ENCODE assay signal across 9 mouse cellular contexts in genomic region chr14:75366741-75367140, GRCm38 (mm10).
DNase-seq lines count a peak whose midpoint lies in the region; ATAC-seq and TF ChIP-seq lines count a peak whose summit lies in the region.
"Had no signal": no experiment of that assay in that cellular context is flagged by ENCODE, and none has a peak within 500 bp of the region (broad histone marks: within the 10 kb centered on the region; RNA-seq: fewer than 3 reads in every experiment).

No protein-coding gene starts in this region.

- CTCF ChIA-PET in Patski (lab: Charles Lee), result no interaction called here

- no peaks in the 10 kb centered on the region for H3K27me3 ChIP-seq in Patski
- H3K27me3 ChIP-seq: embryonic facial prominence, embryonic 15.5 days had no signal

- POLR2A ChIA-PET in Patski (lab: Charles Lee), result no interaction called here

- in situ Hi-C loops in Patski (cut with MboI; ENCODE audit: low pct_unique_long_range_greater_than_20kb), result no loop called here

- no peak for ATAC-seq in Patski

- peak; percentile 7 to 32 for DNase-seq in adrenal gland, adult (ENCODE audit: inconsistent age in 2 of 2, low spot score in 1 of 2)
- no peak for DNase-seq in adrenal gland, postnatal 4 days (ENCODE audit: low spot score in 2 of 2)
- peak; percentile 69 to 74 for DNase-seq in kidney, postnatal 4 days
- no peak for DNase-seq in kidney, adult 11 months
- DNase-seq in Patski (ENCODE audit: low read depth, low spot score), result peak; percentile 1
- DNase-seq in induced T-regulatory cell, adult 2 months (ENCODE audit: low read depth), result peak; percentile 21
- DNase-seq in urinary bladder, postnatal 10 days (ENCODE audit: low spot score), result no peak
- DNase-seq in spleen, postnatal 14 days (ENCODE audit: low spot score in 2 of 2), result no peak

- TF ChIP-seq CTCF in Patski (IDR thresholded peaks at IDR 0.05), result no peak

Comparison
In these comparisons a context has a peak if more than half of its experiments do, and no peak if none do; other contexts are left out.
1. DNase-seq: peak in adrenal gland, adult (2 of 2), kidney, postnatal 4 days (2 of 2), Patski (single experiment) and induced T-regulatory cell, adult 2 months (single experiment); none in adrenal gland, postnatal 4 days (0 of 2), kidney, adult 11 months (single experiment), urinary bladder, postnatal 10 days (single experiment) and spleen, postnatal 14 days (0 of 2).